Mouse (Mus musculus): ENCODE data around the gene Tcf7l1. TPM values are rescaled to one million over a fixed set of nuclear protein-coding genes. Genes with fewer than 3 reads are reported as not detected.
A peak's percentile ranks its signal among the peaks of the same experiment; 100 is the strongest.

Tcf7l1 gene
- polyA plus RNA-seq, 1 experiment from 2014 or later = 7.8 TPM

- ATAC-seq (ENCODE audit: low FRiP score, low TSS enrichment) = no peak
- no peaks in the 10 kb centered on the region for H3K9me3 ChIP-seq (ENCODE audit: control insufficient read depth, low read length)
- WGBS = 64% methylated on average over 12 of the region's 12 CpGs
Measured at GRCm38 (mm10) chr6:72648002-72648595, 141.0 kb downstream of the Tcf7l1 start.

DNA sequence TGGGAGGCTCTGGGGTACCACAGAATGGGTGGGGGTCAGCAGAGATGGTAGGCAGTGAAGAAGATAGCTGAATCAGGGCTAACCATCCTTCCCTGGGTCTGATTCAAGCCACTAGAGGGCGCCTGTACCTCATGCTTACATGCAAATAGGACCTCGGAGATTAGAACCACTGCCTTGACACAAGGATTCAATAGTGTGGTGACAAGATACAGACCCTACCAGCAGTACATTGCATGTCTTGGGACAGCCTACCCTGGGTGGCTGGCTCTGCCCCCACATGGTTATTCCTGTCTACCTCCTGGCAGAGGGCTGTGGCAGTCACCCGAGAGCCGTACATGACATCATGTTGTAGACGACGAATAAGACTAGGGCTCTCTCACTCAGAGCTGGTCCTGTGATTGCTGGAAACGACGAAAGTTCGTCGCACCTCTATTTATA, 141.7 kb downstream of the Tcf7l1 start:
- Histone ChIP-seq H3K9me3 (ENCODE audit: control insufficient read depth, low read length) (no peaks in the 10 kb centered on the region), H3K4me2 (ENCODE audit: low read length) (no peak overlapping the region), H3K27me3 (ENCODE audit: control insufficient read depth, insufficient read depth, low read length) (no peaks in the 10 kb centered on the region), H3K4me1 (ENCODE audit: control insufficient read depth, insufficient read depth, low read length) (no peaks in the 10 kb centered on the region), H3K27ac (replicated peaks; ENCODE audit: low read depth, low read length) (no peak overlapping the region), H3K9ac (replicated peaks; ENCODE audit: low read length) (no peak overlapping the region), H3K4me3 (replicated peaks; ENCODE audit: low read depth, low read length) (no peak overlapping the region), H3K36me3 (ENCODE audit: control insufficient read depth, insufficient read depth, low read length) (no peaks in the 10 kb centered on the region)
- ATAC-seq (ENCODE audit: low FRiP score, low TSS enrichment) = peak; percentile 64; the same call in 1 of the 2 replicates
- 66% methylated on average over 10 of the region's 10 CpGs for WGBS
- peak; percentile 90 for DNase-seq

More at GRCm38 (mm10) chr6:72648002-72648595, 141.0 kb downstream of the Tcf7l1 start:
- H3K4me2 ChIP-seq (ENCODE audit: low read length) = no peak overlapping the region
- H3K36me3 ChIP-seq (ENCODE audit: control insufficient read depth, insufficient read depth, low read length) = no peaks in the 10 kb centered on the region
- no peaks in the 10 kb centered on the region for H3K27me3 ChIP-seq (ENCODE audit: control insufficient read depth, insufficient read depth, low read length)
- H3K4me3 ChIP-seq (replicated peaks; ENCODE audit: low read depth, low read length) = no peak overlapping the region
- no peak overlapping the region for H3K9ac ChIP-seq (replicated peaks; ENCODE audit: low read length)
- DNase-seq = no peak
- H3K27ac ChIP-seq (replicated peaks; ENCODE audit: low read depth, low read length) = no peak overlapping the region
- H3K4me1 ChIP-seq (ENCODE audit: control insufficient read depth, insufficient read depth, low read length) = no peaks in the 10 kb centered on the region

- no peaks in the 10 kb centered on the region for H3K4me1 ChIP-seq (ENCODE audit: control insufficient read depth, insufficient read depth, low read length)
- DNase-seq = no peak
Measured at GRCm38 (mm10) chr6:72645364-72645763, 143.7 kb downstream of the Tcf7l1 start.

GRCm38 (mm10) chr6:72644576-72644975, 144.5 kb downstream of the Tcf7l1 start:
- no peaks in the 10 kb centered on the region for H3K9me3 ChIP-seq (ENCODE audit: control insufficient read depth, low read length)
- H3K4me3 ChIP-seq (replicated peaks; ENCODE audit: low read depth, low read length) = no peak overlapping the region
- no peaks in the 10 kb centered on the region for H3K4me1 ChIP-seq (ENCODE audit: control insufficient read depth, insufficient read depth, low read length)
- no peaks in the 10 kb centered on the region for H3K36me3 ChIP-seq (ENCODE audit: control insufficient read depth, insufficient read depth, low read length)
- H3K4me2 ChIP-seq (ENCODE audit: low read length) = no peak overlapping the region
- no peaks in the 10 kb centered on the region for H3K27me3 ChIP-seq (ENCODE audit: control insufficient read depth, insufficient read depth, low read length)
- DNase-seq (no peak), ATAC-seq (ENCODE audit: low FRiP score, low TSS enrichment) (no peak)
- H3K9ac ChIP-seq (replicated peaks; ENCODE audit: low read length) = no peak overlapping the region
- 87% methylated on average over 4 of the region's 4 CpGs for WGBS
- no peak overlapping the region for H3K27ac ChIP-seq (replicated peaks; ENCODE audit: low read depth, low read length)

More at GRCm38 (mm10) chr6:72645364-72645763, 143.7 kb downstream of the Tcf7l1 start:
- H3K27me3 ChIP-seq (ENCODE audit: control insufficient read depth, insufficient read depth, low read length) = no peaks in the 10 kb centered on the region
- H3K9me3 ChIP-seq (ENCODE audit: control insufficient read depth, low read length) = no peaks in the 10 kb centered on the region
- H3K36me3 ChIP-seq (ENCODE audit: control insufficient read depth, insufficient read depth, low read length) = no peaks in the 10 kb centered on the region
- H3K4me2 ChIP-seq (ENCODE audit: low read length) = no peak overlapping the region
- ATAC-seq (ENCODE audit: low FRiP score, low TSS enrichment) = no peak
- H3K4me3 ChIP-seq (replicated peaks; ENCODE audit: low read depth, low read length) = no peak overlapping the region
- no peak overlapping the region for H3K9ac ChIP-seq (replicated peaks; ENCODE audit: low read length)
- no peak overlapping the region for H3K27ac ChIP-seq (replicated peaks; ENCODE audit: low read depth, low read length)
- WGBS = 78% methylated on average over 7 of the region's 7 CpGs

- 84% methylated on average over 18 of the region's 18 CpGs for WGBS
- Histone ChIP-seq H3K4me3 (replicated peaks; ENCODE audit: low read depth, low read length) (no peak overlapping the region), H3K36me3 (ENCODE audit: control insufficient read depth, insufficient read depth, low read length) (no peaks in the 10 kb centered on the region), H3K9ac (replicated peaks; ENCODE audit: low read length) (no peak overlapping the region), H3K9me3 (ENCODE audit: control insufficient read depth, low read length) (no peaks in the 10 kb centered on the region), H3K27ac (replicated peaks; ENCODE audit: low read depth, low read length) (no peak overlapping the region), H3K27me3 (ENCODE audit: control insufficient read depth, insufficient read depth, low read length) (no peaks in the 10 kb centered on the region), H3K4me2 (ENCODE audit: low read length) (no peak overlapping the region), H3K4me1 (ENCODE audit: control insufficient read depth, insufficient read depth, low read length) (no peaks in the 10 kb centered on the region)
- DNase-seq (no peak), ATAC-seq (ENCODE audit: low FRiP score, low TSS enrichment) (no peak)
Measured at GRCm38 (mm10) chr6:72641218-72641954, 147.7 kb downstream of the Tcf7l1 start.

DNA sequence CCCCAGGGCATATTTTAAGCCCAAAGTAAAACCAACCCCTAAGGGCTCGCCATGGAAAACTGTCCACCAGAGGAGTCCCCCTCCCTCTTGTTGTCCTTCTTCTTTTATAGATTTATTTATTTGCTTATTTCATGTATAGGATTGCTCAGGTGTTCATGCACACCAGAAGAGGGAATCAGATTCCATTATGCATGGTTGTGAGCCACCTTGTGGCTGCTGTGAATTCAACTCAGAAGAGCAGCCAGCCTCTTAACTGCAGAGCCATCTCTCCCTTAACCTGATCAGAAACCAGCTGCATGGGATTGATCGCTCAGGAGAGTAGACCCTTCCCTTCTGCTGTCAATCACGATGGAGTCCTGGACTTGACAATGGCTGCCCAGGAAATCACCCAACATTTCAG, 152.1 kb downstream of the Tcf7l1 start:
- Histone ChIP-seq H3K4me1 (ENCODE audit: control insufficient read depth, insufficient read depth, low read length) (no peaks in the 10 kb centered on the region), H3K27ac (replicated peaks; ENCODE audit: low read depth, low read length) (no peak overlapping the region), H3K9ac (replicated peaks; ENCODE audit: low read length) (no peak overlapping the region), H3K4me2 (ENCODE audit: low read length) (no peak overlapping the region), H3K9me3 (ENCODE audit: control insufficient read depth, low read length) (no peaks in the 10 kb centered on the region), H3K36me3 (ENCODE audit: control insufficient read depth, insufficient read depth, low read length) (no peaks in the 10 kb centered on the region), H3K27me3 (ENCODE audit: control insufficient read depth, insufficient read depth, low read length) (no peaks in the 10 kb centered on the region), H3K4me3 (replicated peaks; ENCODE audit: low read depth, low read length) (no peak overlapping the region)
- peak; percentile 39 for DNase-seq
- 84% methylated on average over 3 of the region's 3 CpGs for WGBS
- no peak for ATAC-seq (ENCODE audit: low FRiP score, low TSS enrichment)

GRCm38 (mm10) chr6:72635760-72636431, 153.2 kb downstream of the Tcf7l1 start:
- Histone ChIP-seq H3K36me3 (ENCODE audit: control insufficient read depth, insufficient read depth, low read length) (no peaks in the 10 kb centered on the region), H3K4me1 (ENCODE audit: control insufficient read depth, insufficient read depth, low read length) (no peaks in the 10 kb centered on the region), H3K27ac (replicated peaks; ENCODE audit: low read depth, low read length) (no peak overlapping the region), H3K27me3 (ENCODE audit: control insufficient read depth, insufficient read depth, low read length) (no peaks in the 10 kb centered on the region), H3K9ac (replicated peaks; ENCODE audit: low read length) (no peak overlapping the region), H3K9me3 (ENCODE audit: control insufficient read depth, low read length) (no peaks in the 10 kb centered on the region), H3K4me3 (replicated peaks; ENCODE audit: low read depth, low read length) (no peak overlapping the region), H3K4me2 (ENCODE audit: low read length) (no peak overlapping the region)
- WGBS = 58% methylated on average over 12 of the region's 12 CpGs
- ATAC-seq (ENCODE audit: low FRiP score, low TSS enrichment) (peak; percentile 37; the same call in 1 of the 2 replicates), DNase-seq (peak; percentile 86)

DNA sequence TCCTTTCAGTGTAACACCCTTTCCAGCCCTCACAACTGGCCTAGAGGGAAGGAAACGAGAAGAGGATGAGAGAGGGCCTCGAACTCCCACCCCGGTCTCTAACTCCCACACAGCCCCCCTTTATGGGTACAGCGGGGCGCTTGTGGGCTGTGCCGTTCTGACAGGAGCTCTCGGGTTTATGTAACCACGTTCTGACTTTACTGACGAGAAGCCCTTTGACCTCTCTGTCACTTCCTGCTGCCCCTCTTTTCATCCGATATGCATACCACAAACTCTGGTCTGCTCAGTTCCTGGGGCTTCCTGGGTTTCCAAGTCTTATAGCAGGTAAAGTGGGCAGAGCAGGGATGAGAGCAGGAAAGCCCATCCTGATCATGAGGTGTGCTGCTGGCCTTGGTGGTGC, 154.7 kb downstream of the Tcf7l1 start:
- no peak overlapping the region for H3K27ac ChIP-seq (replicated peaks; ENCODE audit: low read depth, low read length)
- H3K9ac ChIP-seq (replicated peaks; ENCODE audit: low read length) = no peak overlapping the region
- no peak for DNase-seq
- no peaks in the 10 kb centered on the region for H3K9me3 ChIP-seq (ENCODE audit: control insufficient read depth, low read length)
- no peak for ATAC-seq (ENCODE audit: low FRiP score, low TSS enrichment)
- H3K27me3 ChIP-seq (ENCODE audit: control insufficient read depth, insufficient read depth, low read length) = no peaks in the 10 kb centered on the region
- H3K4me1 ChIP-seq (ENCODE audit: control insufficient read depth, insufficient read depth, low read length) = no peaks in the 10 kb centered on the region
- H3K4me2 ChIP-seq (ENCODE audit: low read length) = no peak overlapping the region
- no peak overlapping the region for H3K4me3 ChIP-seq (replicated peaks; ENCODE audit: low read depth, low read length)
- WGBS = 89% methylated on average over 10 of the region's 10 CpGs
- H3K36me3 ChIP-seq (ENCODE audit: control insufficient read depth, insufficient read depth, low read length) = no peaks in the 10 kb centered on the region

All from midbrain, embryonic 14.5 days (tissue).